Mouse (Mus musculus) kidney, embryonic 14.5 days (tissue): ENCODE measurements around the gene Itga4. TPM values are rescaled to one million over a fixed set of nuclear protein-coding genes. Genes with fewer than 3 reads are reported as not detected.

Experiments used
- ATAC-seq: fragments of 200-750 bp; cut with Nextera tagmentation; 2 replicates; pipeline ENCODE4 v1.8.0; 2017; ENCODE audit warnings: moderate number of reproducible peaks, mild to moderate bottlenecking, moderate TSS enrichment, moderate library complexity; ENCODE audit not compliant: low FRiP score, low TSS enrichment
- H3K27ac ChIP-seq: fragments of 300-500 bp; sonication (generic); 2 replicates; pipeline ENCODE4 v1.5.1; 2014; ENCODE audit warnings: low read depth, mild to moderate bottlenecking, low read length, moderate library complexity, mixed read lengths
- H3K27me3 ChIP-seq: fragments of 300-500 bp; sonication (generic); 2 replicates; pipeline ENCODE4 v1.6.1; 2014; ENCODE audit warnings: mild to moderate bottlenecking, low read length; ENCODE audit not compliant: control insufficient read depth, insufficient read depth
- H3K36me3 ChIP-seq: fragments of 300-500 bp; sonication (generic); 2 replicates; pipeline ENCODE4 v1.6.1; 2014; ENCODE audit warnings: low read length, mixed read lengths; ENCODE audit not compliant: control insufficient read depth, insufficient read depth
- H3K4me1 ChIP-seq: fragments of 300-500 bp; sonication (generic); 2 replicates; pipeline ENCODE4 v1.6.1; 2014; ENCODE audit warnings: low read length, mixed read lengths; ENCODE audit not compliant: control insufficient read depth, insufficient read depth
- H3K4me2 ChIP-seq: fragments of 300-500 bp; sonication (generic); replicated peaks from 2 replicates; pipeline ENCODE4 v1.6.1; 2014; ENCODE audit warnings: low read depth, mild to moderate bottlenecking, low read length
- H3K4me3 ChIP-seq: fragments of 300-500 bp; sonication (generic); 2 replicates; pipeline ENCODE4 v1.5.1; 2014; ENCODE audit warnings: mild to moderate bottlenecking, low read length
- H3K9ac ChIP-seq: fragments of 300-500 bp; sonication (generic); 2 replicates; pipeline ENCODE4 v1.6.1; 2014; ENCODE audit warnings: low read depth, mild to moderate bottlenecking, low read length, moderate library complexity
- H3K9me3 ChIP-seq: fragments of 300-500 bp; sonication (generic); 2 replicates; pipeline ENCODE4 v1.6.1; 2016; ENCODE audit warnings: low read length; ENCODE audit not compliant: control insufficient read depth
- WGBS: fragments of 180-500 bp; shearing (Covaris S2); extraction: QIAGEN DNeasy Blood & Tissue Kit; methylation state at CpG from one replicate; pipeline ENCODE4 v1.1.7; 2014; 5-methylcytosine and 5-hydroxymethylcytosine counted together
- polyA plus RNA-seq: library from polyadenylated mRNA; unstranded; fragments of >200 nt; fragmentation: Nextera tagmentation; extraction: Ambion mirVana; gene quantifications from 2 replicates; pipeline ENCODE4 v1.2.1, GENCODE M21; 2014

Itga4 gene
- 4.6 and 7.9 TPM in 2 replicates for polyA plus RNA-seq

DNA sequence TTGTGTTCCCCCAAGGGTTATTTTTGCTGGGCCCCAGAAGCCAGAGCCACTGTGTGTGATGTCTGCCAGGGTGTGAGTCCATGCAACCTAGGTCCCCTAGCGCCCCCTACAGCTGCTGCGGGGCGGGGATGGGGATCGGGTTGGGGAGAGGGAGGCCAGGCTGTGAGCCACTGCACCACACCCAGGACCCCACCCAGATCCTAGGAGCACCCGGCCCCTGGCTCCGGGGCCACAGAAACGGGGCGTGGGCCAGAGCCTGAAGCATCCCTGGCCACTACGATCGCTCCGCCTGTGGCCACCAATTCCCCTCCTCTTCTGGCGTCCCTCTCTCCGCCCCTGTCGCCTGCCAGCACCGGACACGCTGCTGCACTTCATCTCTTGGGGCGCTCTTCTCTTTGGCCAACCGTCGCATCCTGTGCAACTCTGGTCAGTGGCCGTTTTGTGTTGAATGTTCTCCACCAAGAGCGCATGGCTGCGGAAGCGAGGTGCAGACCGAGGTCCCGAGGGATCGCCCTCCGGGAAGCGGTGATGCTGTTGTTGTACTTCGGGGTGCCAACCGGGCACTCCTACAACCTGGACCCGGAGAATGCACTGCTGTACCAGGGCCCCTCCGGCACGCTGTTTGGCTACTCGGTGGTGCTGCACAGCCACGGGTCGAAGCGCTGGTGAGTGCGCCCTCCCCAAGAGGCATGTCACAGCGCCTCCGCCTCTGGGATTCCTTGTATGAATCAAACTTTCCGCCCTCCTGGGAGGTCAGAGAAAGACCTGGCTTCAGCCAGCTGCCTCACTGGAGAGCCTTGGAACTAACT lies at the start of gene Itga4:
Gene Itga4, plus strand, starts transcription at position 235 of the 809 bp plus-strand sequence.
- under 1% methylated on average over 40 of the region's 41 CpGs for WGBS
- Histone ChIP-seq H3K4me1 (peaks cover 20% of the 10 kb centered on the region; the same call in 1 of the 2 replicates), H3K9me3 (no peaks in the 10 kb centered on the region), H3K4me2 (peak within 1 kb of the TSS; percentile 91), H3K27ac (peak within 1 kb of the TSS; percentile 55), H3K36me3 (no peaks in the 10 kb centered on the region), H3K27me3 (no peaks in the 10 kb centered on the region), H3K9ac (peak within 1 kb of the TSS; percentile 60), H3K4me3 (peak within 1 kb of the TSS; percentile 49)
- peak; percentile 90 for ATAC-seq

DNA sequence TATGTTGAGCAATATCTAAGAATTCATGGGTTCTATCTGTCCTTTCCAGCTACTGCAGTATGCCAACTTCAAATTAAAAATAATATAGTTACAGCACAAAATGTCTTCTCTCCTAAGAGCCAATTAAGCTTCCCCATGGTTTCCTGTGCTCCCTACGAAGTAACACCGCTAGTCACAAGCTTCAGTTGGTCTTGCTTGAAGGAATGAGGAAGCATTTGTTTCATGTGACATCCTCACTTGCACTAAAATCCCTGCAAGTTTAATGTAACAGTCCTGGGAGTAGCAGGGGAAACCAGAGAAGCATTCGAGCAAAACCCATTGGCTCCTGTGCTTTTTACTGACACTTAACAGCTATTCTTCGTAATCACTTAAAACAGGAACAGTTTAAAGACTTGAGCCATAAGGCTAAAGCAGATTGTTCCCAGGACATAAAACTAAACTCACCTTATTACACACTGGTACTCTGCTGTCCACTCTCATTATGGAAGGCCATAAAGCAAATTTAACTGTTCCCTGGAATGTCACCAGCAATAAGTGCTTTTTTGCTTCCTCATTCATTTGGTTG lies 49.0 kb upstream of the Itga4 start:
- Histone ChIP-seq H3K4me1 (no peaks in the 10 kb centered on the region), H3K9me3 (no peaks in the 10 kb centered on the region), H3K36me3 (no peaks in the 10 kb centered on the region), H3K9ac (no peak overlapping the region), H3K4me2 (no peak overlapping the region), H3K27me3 (no peaks in the 10 kb centered on the region), H3K27ac (no peak overlapping the region), H3K4me3 (no peak overlapping the region)
- no peak for ATAC-seq
- 39% methylated on average over 4 of the region's 4 CpGs for WGBS

DNA sequence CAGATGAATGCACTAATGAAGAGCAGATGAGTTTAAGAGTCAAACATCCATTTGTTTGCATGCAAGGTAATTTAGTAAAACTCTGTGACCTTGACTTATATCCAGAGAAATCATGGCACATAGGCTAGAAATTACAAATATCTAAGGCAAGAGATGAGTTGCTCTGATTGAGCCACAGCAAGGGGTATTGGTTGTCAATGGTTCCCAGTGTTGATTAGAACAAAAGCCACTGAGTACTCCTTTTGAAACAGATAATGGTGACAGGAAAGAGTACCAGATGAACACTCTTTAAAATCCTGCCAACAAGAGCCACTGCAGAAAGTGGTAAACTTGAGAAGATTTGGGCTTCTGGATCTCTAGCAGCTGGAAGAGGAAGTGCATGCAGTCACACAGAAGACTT lies 40.2 kb upstream of the Itga4 start:
- Histone ChIP-seq H3K4me2 (no peak overlapping the region), H3K27me3 (no peaks in the 10 kb centered on the region), H3K27ac (no peak overlapping the region), H3K4me3 (no peak overlapping the region), H3K9me3 (no peaks in the 10 kb centered on the region), H3K4me1 (no peaks in the 10 kb centered on the region), H3K36me3 (no peaks in the 10 kb centered on the region), H3K9ac (no peak overlapping the region)
- ATAC-seq, result no peak

DNA sequence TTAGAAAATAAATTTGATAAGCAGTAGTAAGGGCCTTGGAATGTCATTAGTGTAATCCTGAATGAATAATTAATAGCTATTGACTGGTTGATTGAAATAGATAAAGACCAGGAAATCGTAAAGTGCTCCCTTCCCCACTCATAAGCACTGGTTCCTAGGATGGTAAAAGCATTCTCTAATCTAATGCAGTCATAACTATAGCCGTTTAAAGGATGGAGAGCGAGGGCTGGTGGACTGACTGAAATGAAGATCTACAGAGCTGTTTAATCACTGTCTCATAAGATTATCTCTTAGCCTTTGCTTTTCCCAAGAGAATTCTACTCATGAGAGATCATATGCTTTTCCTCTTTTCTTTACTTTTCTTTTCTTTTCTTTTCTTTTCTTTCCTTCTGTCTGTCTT lies 39.7 kb upstream of the Itga4 start:
- Histone ChIP-seq H3K27ac (no peak overlapping the region), H3K9ac (no peak overlapping the region), H3K4me1 (no peaks in the 10 kb centered on the region), H3K4me2 (no peak overlapping the region), H3K9me3 (no peaks in the 10 kb centered on the region), H3K4me3 (no peak overlapping the region), H3K27me3 (no peaks in the 10 kb centered on the region), H3K36me3 (no peaks in the 10 kb centered on the region)
- WGBS, result 78% methylated on average over 3 of the region's 3 CpGs
- ATAC-seq, result no peak

DNA sequence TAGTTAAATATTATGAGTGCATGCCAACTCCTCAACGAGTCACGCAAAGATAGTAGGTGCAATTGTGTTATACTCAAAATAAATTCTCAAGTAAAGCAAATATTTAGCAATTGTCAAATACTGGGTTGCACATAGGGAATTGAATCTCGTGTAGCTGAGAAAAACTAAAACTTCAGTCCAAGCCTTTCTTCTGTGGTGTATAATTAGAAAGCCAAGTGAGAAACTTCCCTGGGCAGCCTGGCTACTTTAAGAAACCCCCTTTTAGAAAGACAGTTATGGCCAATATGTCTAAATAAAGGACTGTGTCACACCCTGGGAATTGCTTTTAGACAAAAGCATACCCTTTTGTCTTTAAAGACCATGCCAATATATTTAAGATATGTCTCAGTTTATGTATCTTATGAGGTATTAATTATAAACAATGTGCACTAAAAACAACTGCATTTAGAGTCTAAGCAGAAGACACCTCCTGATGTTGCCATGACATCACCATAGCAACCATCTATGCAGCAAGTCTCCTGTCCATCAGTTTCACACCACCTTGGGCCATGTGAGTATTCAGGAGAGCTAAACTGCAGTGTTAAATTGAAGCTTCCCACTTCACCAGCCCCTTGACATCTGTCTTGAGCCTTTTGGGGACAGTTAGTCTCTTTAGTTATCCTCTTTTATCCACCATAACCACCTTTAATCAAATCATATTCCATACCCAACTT lies 30.4 kb upstream of the Itga4 start:
- Histone ChIP-seq H3K9ac (no peak overlapping the region), H3K4me1 (no peaks in the 10 kb centered on the region), H3K4me3 (no peak overlapping the region), H3K36me3 (no peaks in the 10 kb centered on the region), H3K27me3 (no peaks in the 10 kb centered on the region), H3K9me3 (no peaks in the 10 kb centered on the region), H3K4me2 (no peak overlapping the region), H3K27ac (no peak overlapping the region)
- 82% methylated on average over 3 of the region's 3 CpGs for WGBS
- ATAC-seq, result no peak

DNA sequence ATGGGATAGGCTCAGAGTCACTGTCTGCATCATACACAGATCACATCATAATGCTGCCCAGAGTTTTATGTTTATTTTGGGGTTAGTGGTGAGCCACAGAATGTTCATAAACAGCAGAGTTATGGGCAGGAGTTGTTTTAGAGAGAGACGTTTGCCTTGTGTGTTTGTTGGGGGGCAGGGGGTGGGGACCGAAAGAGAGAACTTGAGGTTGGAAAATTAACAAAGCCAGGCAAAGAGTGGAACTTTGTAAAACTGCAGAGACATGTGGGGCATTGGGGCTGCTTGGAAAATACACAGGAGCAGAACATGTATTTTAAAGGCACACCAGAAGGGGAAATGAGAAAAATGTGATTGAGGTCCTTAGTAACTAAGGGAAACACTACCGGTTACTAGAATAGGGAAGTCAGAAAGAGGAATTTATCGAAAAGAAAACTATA lies 27.4 kb upstream of the Itga4 start:
- Histone ChIP-seq H3K4me1 (no peaks in the 10 kb centered on the region), H3K4me2 (no peak overlapping the region), H3K27ac (no peak overlapping the region), H3K36me3 (no peaks in the 10 kb centered on the region), H3K27me3 (no peaks in the 10 kb centered on the region), H3K4me3 (no peak overlapping the region), H3K9ac (no peak overlapping the region), H3K9me3 (no peaks in the 10 kb centered on the region)
- no peak for ATAC-seq
- 81% methylated on average over 4 of the region's 4 CpGs for WGBS

DNA sequence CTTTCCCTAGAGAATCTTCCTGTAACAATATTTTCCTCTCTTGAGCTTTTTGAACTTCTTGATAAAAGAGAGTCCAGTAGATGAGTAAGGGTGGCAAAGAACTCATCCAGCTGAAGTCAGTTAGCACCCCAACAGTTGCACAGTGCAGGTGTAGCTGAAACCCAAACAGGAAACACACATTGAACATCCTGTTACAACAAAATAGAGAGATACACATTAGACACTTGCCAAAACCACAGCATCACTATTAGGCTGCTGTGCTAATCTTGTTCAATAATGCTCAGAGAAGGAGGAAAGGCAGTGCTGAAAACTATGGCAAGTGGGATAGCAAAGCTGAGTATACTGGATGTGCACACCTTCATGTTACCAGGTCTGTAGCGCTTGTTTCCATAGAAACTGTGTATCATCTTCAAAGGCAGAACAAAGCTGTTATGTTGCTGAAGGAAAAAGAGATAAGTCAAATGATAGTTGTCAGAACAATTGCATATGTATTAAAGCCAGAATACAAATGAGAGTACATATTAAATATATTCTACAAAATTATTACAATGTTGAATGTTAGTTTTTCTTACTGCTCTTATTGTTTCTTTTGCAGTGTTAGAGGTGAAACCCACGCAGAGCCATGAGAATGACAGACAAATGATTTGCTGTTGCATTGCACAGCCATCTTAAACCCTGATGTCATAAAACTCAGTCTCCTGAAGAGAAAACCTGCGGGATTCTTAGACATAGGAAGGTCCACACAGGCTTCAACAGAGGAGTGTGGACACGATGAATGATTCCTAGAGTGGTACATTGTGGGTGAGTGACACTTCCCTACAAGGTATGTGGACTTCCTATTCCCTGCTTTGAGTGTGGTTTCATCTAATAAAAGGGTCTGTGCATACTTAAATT lies 23.9 kb upstream of the Itga4 start:
- ATAC-seq, result no peak
- H3K27ac ChIP-seq, result no peak overlapping the region
- no peaks in the 10 kb centered on the region for H3K4me1 ChIP-seq
- H3K9ac ChIP-seq, result no peak overlapping the region
- H3K27me3 ChIP-seq, result no peaks in the 10 kb centered on the region
- H3K36me3 ChIP-seq, result no peaks in the 10 kb centered on the region
- H3K9me3 ChIP-seq, result no peaks in the 10 kb centered on the region
- no peak overlapping the region for H3K4me2 ChIP-seq
- 73% methylated on average over 4 of the region's 4 CpGs for WGBS
- H3K4me3 ChIP-seq, result no peak overlapping the region

DNA sequence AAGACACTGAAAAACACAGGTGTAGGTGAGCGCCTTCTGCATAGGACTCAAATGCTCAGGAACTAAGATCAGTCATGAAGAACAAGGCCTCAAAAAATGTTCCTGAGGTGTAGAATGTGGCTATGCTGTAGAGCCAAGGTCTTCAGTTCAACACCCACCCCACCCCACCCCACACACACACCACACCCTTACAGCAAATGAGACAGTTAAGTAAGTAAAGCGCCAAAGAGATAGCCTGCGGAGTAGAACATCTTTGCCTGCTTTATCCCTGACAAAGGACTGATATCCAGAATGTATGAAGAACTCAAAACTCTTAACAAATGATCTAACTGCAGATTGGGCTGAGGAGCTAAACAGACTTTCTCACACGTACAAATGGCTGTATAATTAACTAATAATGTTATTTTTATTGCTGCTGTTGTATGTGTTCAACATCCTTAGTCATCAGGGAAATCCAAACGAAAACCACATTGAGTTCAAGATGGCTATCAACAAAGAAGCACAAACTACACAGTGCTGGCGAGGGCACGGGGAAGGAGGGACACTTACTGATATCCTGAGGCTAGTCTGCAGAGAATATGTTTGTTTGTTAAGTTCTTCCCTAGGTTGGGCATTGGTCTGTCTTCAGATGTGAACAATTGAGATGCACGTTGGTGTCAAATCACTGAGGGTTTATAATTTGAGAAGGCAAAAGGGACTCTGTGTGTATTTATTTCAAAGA lies 19.3 kb upstream of the Itga4 start:
- ATAC-seq, result no peak

More for the DNA sequence above, 19.3 kb upstream of the Itga4 start:
- H3K27me3 ChIP-seq, result no peaks in the 10 kb centered on the region
- no peaks in the 10 kb centered on the region for H3K4me1 ChIP-seq
- 86% methylated on average over 8 of the region's 8 CpGs for WGBS
- no peak overlapping the region for H3K27ac ChIP-seq
- no peaks in the 10 kb centered on the region for H3K36me3 ChIP-seq
- no peak overlapping the region for H3K4me2 ChIP-seq
- no peak overlapping the region for H3K4me3 ChIP-seq
- H3K9me3 ChIP-seq, result no peaks in the 10 kb centered on the region
- H3K9ac ChIP-seq, result no peak overlapping the region
